Mouse (Mus musculus) activated CD4-positive, CD25-positive, alpha-beta regulatory T cell, adult 4 months (primary cell): ENCODE measurements around the gene Pik3cb. TPM values are rescaled to one million over a fixed set of nuclear protein-coding genes. Genes with fewer than 3 reads are reported as not detected.

Experiments used
- ATAC-seq: one replicate; pipeline ENCODE4 v1.8.0; 2017
- polyA plus RNA-seq, 2 experiments: library from polyadenylated mRNA; unstranded; fragments of 100-300 nt; shearing (Covaris generic); gene quantifications; one replicate each; pipeline ENCODE4 v1.2.1; 2017

The Pik3cb gene
- polyA plus RNA-seq, 2 experiments from 2014 or later = 0.41 to 1.0 TPM

GRCm38 (mm10) chr9:99081308-99081707 lies 59.1 kb downstream of the Pik3cb start:
- no peak for ATAC-seq

GRCm38 (mm10) chr9:99080657-99081056 lies 59.8 kb downstream of the Pik3cb start:
- ATAC-seq = no peak

- ATAC-seq = no peak
These were observed 66.0 kb downstream of the Pik3cb start for GRCm38 (mm10) chr9:99074462-99074861.

GRCm38 (mm10) chr9:99072538-99072937 lies 67.9 kb downstream of the Pik3cb start:
- ATAC-seq = no peak

- no peak for ATAC-seq
These were observed 75.1 kb downstream of the Pik3cb start for GRCm38 (mm10) chr9:99065311-99065710.

- no peak for ATAC-seq
These were observed 76.2 kb downstream of the Pik3cb start for GRCm38 (mm10) chr9:99064216-99064615.

GRCm38 (mm10) chr9:99062544-99062943 lies 77.9 kb downstream of the Pik3cb start:
- ATAC-seq = peak; percentile 73

GRCm38 (mm10) chr9:99057751-99058150 lies 82.7 kb downstream of the Pik3cb start:
- ATAC-seq = no peak

- no peak for ATAC-seq
These were observed 90.7 kb downstream of the Pik3cb start for GRCm38 (mm10) chr9:99049760-99050159.

- ATAC-seq = no peak
These were observed 91.6 kb downstream of the Pik3cb start for GRCm38 (mm10) chr9:99048724-99049250.

GRCm38 (mm10) chr9:99044761-99045160 lies 95.7 kb downstream of the Pik3cb start:
- no peak for ATAC-seq

- no peak for ATAC-seq
These were observed 97.8 kb downstream of the Pik3cb start for GRCm38 (mm10) chr9:99042641-99043040.

GRCm38 (mm10) chr9:99041994-99042393 lies 98.4 kb downstream of the Pik3cb start:
- no peak for ATAC-seq

GRCm38 (mm10) chr9:99035575-99035974 lies 104.8 kb downstream of the Pik3cb start, which contains the start of gene Gm1123:
TSS of gene Gm1123 (minus strand) at chr9:99035715.
- ATAC-seq = no peak

GRCm38 (mm10) chr9:99034111-99034510 lies 106.3 kb downstream of the Pik3cb start:
- ATAC-seq = no peak

GRCm38 (mm10) chr9:99032031-99032430 lies 108.4 kb downstream of the Pik3cb start:
- no peak for ATAC-seq

- no peak for ATAC-seq
These were observed 118.7 kb downstream of the Pik3cb start for GRCm38 (mm10) chr9:99021751-99022150.

- no peak for ATAC-seq
These were observed 119.3 kb downstream of the Pik3cb start for GRCm38 (mm10) chr9:99021166-99021565.

- no peak for ATAC-seq
These were observed 122.7 kb downstream of the Pik3cb start for GRCm38 (mm10) chr9:99017679-99018078.

- no peak for ATAC-seq
These were observed 123.7 kb downstream of the Pik3cb start for GRCm38 (mm10) chr9:99016759-99017158.

- no peak for ATAC-seq
These were observed 124.1 kb downstream of the Pik3cb start for GRCm38 (mm10) chr9:99016301-99016700.

- peak; percentile 58 for ATAC-seq
These were observed 130.6 kb downstream of the Pik3cb start for GRCm38 (mm10) chr9:99009898-99010199.

GRCm38 (mm10) chr9:99009069-99009897 lies 131.1 kb downstream of the Pik3cb start:
- ATAC-seq = peak; percentile 73

GRCm38 (mm10) chr9:99001326-99001725 lies 139.1 kb downstream of the Pik3cb start:
- no peak for ATAC-seq
